Mouse (Mus musculus): ENCODE measurements around the gene Bdkrb1. TPM values are rescaled to one million over a fixed set of nuclear protein-coding genes. Genes with fewer than 3 reads are reported as not detected.

The Bdkrb1 gene
- polyA plus RNA-seq, 1 experiment: 0.15 TPM

DNA sequence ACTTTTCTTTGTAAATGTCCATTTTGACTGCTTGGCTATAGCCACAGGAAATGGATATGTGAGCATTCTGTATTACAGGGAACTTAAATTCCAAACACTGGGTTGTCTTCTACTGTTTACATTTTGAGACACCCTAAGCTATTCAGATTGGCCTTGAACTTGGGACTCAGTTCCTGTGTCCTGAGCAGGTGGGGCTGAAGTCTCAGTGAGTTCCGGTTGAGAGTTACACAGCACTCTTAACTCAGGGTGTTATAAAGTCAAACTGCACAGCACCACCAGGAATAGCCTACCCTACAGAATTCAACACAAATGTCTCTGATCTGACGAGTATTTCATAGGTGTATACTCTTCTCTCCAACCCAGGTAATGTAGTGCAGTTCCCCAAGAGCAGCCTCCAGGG, 8.2 kb downstream of the Bdkrb1 start:
- no peak for TF ChIP-seq CTCF (IDR thresholded peaks at IDR 0.05; ENCODE audit: extremely low read depth, insufficient read depth, insufficient read length, insufficient replicate concordance)
- Histone ChIP-seq H3K4me1 (ENCODE audit: control insufficient read depth, insufficient read depth, insufficient read length) (no peaks in the 10 kb centered on the region), H3K36me3 (ENCODE audit: control insufficient read depth, insufficient read depth, low read length) (peaks cover 3% of the 10 kb centered on the region; the same call in 1 of the 2 replicates), H3K27ac (ENCODE audit: insufficient read depth, low read length) (no peak overlapping the region), H3K27me3 (ENCODE audit: control insufficient read depth, insufficient read depth, low read length) (no peaks in the 10 kb centered on the region), H3K4me3 (ENCODE audit: extremely low read depth, insufficient read depth, insufficient read length) (no peak overlapping the region)
- DNase-seq (ENCODE audit: low read depth in 1 of 2, low spot score in 2 of 2): no peak
- 98% methylated on average over 2 of the region's 2 CpGs for WGBS

DNA sequence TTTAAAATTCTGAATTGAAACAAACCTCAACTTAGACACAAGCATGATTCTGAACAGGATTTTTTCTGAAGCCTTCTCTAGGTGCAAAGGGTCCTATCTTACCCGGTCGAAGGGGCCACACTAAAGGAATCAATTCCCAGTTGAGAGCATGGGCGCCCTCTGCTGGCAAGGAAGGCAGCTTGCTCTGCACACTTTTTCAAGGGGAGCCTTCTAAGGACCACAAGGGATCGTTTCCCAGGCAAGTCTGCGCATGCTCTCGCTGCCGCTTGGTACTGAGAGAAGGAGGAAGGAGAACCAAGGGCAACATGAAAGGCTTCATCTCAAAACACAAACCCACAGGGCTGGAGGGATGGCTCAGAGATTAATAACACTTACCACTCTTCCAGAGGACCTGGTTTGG, 8.9 kb downstream of the Bdkrb1 start:
- H3K36me3 ChIP-seq (ENCODE audit: control insufficient read depth, insufficient read depth, low read length): peaks cover 8% of the 10 kb centered on the region
- DNase-seq (ENCODE audit: low read depth in 1 of 2, low spot score in 2 of 2): peak in 1 of 2 experiments; percentile 19
- H3K4me1 ChIP-seq (ENCODE audit: control insufficient read depth, insufficient read depth, insufficient read length): no peaks in the 10 kb centered on the region
- H3K4me3 ChIP-seq (ENCODE audit: extremely low read depth, insufficient read depth, insufficient read length): no peak overlapping the region
- H3K27me3 ChIP-seq (ENCODE audit: control insufficient read depth, insufficient read depth, low read length): no peaks in the 10 kb centered on the region
- 37% methylated on average over 7 of the region's 7 CpGs for WGBS
- no peak for TF ChIP-seq POLR2A (IDR thresholded peaks at IDR 0.05; ENCODE audit: low read depth, low read length)
- TF ChIP-seq CTCF (IDR thresholded peaks at IDR 0.05; ENCODE audit: extremely low read depth, insufficient read depth, insufficient read length, insufficient replicate concordance): peak; percentile 71; the same call in 1 of the 2 replicates
- no peak overlapping the region for H3K27ac ChIP-seq (ENCODE audit: insufficient read depth, low read length)

DNA sequence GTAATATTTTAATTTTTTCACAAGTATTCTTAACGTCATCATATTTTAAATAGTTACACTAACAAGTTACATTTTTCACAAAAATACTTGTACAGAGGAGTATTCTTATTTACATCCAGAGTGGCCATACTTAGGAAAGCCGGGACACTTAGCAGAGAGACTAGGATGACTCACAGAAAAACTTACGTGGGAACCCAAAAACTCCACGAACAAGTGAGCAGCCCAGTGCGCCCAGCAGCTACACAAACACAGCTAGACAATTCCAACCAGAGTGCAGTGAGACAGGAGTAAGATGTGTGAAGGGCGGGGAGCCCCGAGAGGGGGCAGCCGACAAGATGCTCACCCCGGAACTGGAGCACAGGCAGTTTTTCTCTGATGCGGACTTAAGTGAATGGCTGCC, 10.7 kb downstream of the Bdkrb1 start:
- Histone ChIP-seq H3K27ac (ENCODE audit: insufficient read depth, low read length) (no peak overlapping the region), H3K27me3 (ENCODE audit: control insufficient read depth, insufficient read depth, low read length) (no peaks in the 10 kb centered on the region), H3K36me3 (ENCODE audit: control insufficient read depth, insufficient read depth, low read length) (peaks cover 19% of the 10 kb centered on the region), H3K4me1 (ENCODE audit: control insufficient read depth, insufficient read depth, insufficient read length) (no peaks in the 10 kb centered on the region), H3K4me3 (ENCODE audit: extremely low read depth, insufficient read depth, insufficient read length) (no peak overlapping the region)
- WGBS: 95% methylated on average over 10 of the region's 10 CpGs
- TF ChIP-seq CTCF (IDR thresholded peaks at IDR 0.05; ENCODE audit: extremely low read depth, insufficient read depth, insufficient read length, insufficient replicate concordance): no peak
- no peak for TF ChIP-seq POLR2A (IDR thresholded peaks at IDR 0.05; ENCODE audit: low read depth, low read length)
- DNase-seq (ENCODE audit: low read depth in 1 of 2, low spot score in 2 of 2): no peak

DNA sequence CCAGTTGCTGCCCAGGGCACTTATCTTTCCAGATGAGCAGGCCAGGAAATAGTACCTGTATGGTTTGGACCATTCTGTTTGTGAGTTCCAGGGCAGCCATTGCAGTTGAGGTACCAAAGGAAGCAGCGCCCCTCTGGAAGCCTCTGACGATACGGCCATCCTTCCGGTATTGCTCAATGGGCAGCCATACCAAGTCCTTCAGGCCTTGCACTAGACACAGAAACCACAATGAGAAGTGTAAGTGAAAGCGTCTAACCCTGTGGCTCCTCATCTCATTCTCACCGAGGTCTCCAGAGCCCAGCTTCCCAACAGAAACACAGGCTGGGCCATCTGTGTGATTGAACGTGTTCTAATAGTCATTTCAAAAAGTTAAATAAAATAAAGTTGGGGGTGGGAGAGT, 19.2 kb downstream of the Bdkrb1 start:
- Histone ChIP-seq H3K4me3 (ENCODE audit: extremely low read depth, insufficient read depth, insufficient read length) (no peak overlapping the region), H3K27ac (ENCODE audit: insufficient read depth, low read length) (no peak overlapping the region), H3K27me3 (ENCODE audit: control insufficient read depth, insufficient read depth, low read length) (no peaks in the 10 kb centered on the region), H3K36me3 (ENCODE audit: control insufficient read depth, insufficient read depth, low read length) (peaks cover 48% of the 10 kb centered on the region), H3K4me1 (ENCODE audit: control insufficient read depth, insufficient read depth, insufficient read length) (no peaks in the 10 kb centered on the region)
- TF ChIP-seq POLR2A (IDR thresholded peaks at IDR 0.05; ENCODE audit: low read depth, low read length): no peak
- TF ChIP-seq CTCF (IDR thresholded peaks at IDR 0.05; ENCODE audit: extremely low read depth, insufficient read depth, insufficient read length, insufficient replicate concordance): no peak
- DNase-seq (ENCODE audit: low read depth in 1 of 2, low spot score in 2 of 2): no peak
- WGBS: 93% methylated on average over 7 of the region's 7 CpGs

DNA sequence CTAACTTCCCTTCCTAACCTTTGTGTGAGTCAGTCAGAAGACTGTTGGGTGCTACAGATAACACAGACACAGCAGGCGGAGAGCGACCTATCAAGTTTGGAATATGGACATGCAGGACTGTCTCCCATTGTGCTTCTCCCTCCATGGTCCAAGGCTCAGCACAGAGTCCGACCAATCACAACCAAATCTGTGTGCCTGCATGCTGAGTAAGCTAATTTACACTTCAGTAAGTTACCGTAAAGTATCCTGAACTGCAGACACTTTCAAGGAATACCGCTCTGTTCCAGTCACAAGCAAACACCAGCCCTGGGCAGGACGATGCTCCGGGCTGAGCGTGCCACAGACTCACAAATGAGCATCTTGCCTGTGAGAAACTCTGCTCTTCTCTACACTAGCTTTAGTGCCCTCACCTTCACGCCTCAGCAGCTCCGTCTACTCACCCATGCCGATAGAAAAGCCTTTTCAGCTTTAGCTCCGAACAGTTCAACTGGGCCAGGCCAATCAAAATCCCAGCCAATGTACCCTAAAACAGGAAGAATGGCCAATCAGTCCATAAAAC, 20.2 kb downstream of the Bdkrb1 start:
- H3K4me3 ChIP-seq (ENCODE audit: extremely low read depth, insufficient read depth, insufficient read length): no peak overlapping the region
- no peaks in the 10 kb centered on the region for H3K27me3 ChIP-seq (ENCODE audit: control insufficient read depth, insufficient read depth, low read length)
- DNase-seq (ENCODE audit: low read depth in 1 of 2, low spot score in 2 of 2): no peak
- TF ChIP-seq CTCF (IDR thresholded peaks at IDR 0.05; ENCODE audit: extremely low read depth, insufficient read depth, insufficient read length, insufficient replicate concordance): no peak
- no peak for TF ChIP-seq POLR2A (IDR thresholded peaks at IDR 0.05; ENCODE audit: low read depth, low read length)
- H3K36me3 ChIP-seq (ENCODE audit: control insufficient read depth, insufficient read depth, low read length): peaks cover 42% of the 10 kb centered on the region
- H3K4me1 ChIP-seq (ENCODE audit: control insufficient read depth, insufficient read depth, insufficient read length): no peaks in the 10 kb centered on the region
- 92% methylated on average over 12 of the region's 12 CpGs for WGBS
- H3K27ac ChIP-seq (ENCODE audit: insufficient read depth, low read length): no peak overlapping the region

DNA sequence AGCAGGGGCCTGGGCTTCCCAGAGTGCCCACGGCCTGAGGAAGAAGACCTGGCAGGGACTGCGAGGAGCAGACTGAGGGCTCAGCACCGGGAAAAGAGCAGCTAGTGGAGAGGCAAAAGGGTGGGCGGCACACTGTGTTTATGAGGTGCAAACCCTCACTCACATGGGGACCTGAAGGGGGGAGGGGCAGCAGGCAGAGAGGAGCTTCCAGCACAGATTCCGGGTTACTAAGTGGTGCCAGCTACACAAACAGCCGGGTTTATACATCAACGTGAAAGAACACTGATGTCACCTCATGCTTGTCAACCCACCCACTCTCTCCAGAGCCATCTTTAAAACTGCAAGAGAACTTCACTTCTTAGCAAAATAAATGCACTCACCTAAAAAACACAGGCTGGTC, 22.9 kb downstream of the Bdkrb1 start:
- no peaks in the 10 kb centered on the region for H3K4me1 ChIP-seq (ENCODE audit: control insufficient read depth, insufficient read depth, insufficient read length)
- TF ChIP-seq CTCF (IDR thresholded peaks at IDR 0.05; ENCODE audit: extremely low read depth, insufficient read depth, insufficient read length, insufficient replicate concordance) (no peak), POLR2A (IDR thresholded peaks at IDR 0.05; ENCODE audit: low read depth, low read length) (no peak)
- H3K27me3 ChIP-seq (ENCODE audit: control insufficient read depth, insufficient read depth, low read length): no peaks in the 10 kb centered on the region
- no peak for DNase-seq (ENCODE audit: low read depth in 1 of 2, low spot score in 2 of 2)
- H3K4me3 ChIP-seq (ENCODE audit: extremely low read depth, insufficient read depth, insufficient read length): no peak overlapping the region
- peaks cover 35% of the 10 kb centered on the region for H3K36me3 ChIP-seq (ENCODE audit: control insufficient read depth, insufficient read depth, low read length)
- no peak overlapping the region for H3K27ac ChIP-seq (ENCODE audit: insufficient read depth, low read length)
- 89% methylated on average over 7 of the region's 7 CpGs for WGBS

DNA sequence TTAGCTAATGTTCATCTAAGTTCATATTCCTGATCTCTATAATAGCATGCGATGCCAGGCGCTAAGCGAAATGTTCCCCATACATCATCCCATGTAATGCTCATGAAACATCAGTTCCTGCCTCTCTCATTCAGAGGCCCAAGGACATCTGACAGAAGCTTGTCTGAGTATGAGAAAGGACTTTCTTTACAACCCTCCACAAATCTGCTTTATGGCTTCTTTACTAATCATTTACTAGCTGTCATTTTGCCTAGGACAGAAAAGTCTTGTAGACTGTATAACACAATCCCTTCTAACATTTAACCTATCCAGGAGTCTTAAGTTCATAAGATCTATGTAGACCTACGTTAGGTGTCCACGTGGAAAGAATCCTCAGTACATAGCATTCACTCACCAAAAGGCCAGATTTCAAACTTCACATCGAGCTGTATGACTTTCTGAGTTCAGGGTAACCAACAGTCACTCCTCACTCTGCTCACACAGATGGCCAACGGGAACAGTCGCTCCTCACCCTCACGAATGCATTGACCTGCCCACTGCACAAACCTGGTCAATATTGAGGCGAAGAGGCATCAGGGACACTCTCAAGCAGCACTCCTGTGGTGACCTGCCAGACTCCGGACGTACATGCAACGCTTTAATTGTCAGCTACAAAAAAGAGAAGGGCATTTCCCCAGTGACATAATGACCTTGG, 31.6 kb downstream of the Bdkrb1 start:
- WGBS: 95% methylated on average over 13 of the region's 13 CpGs
- Histone ChIP-seq H3K36me3 (ENCODE audit: control insufficient read depth, insufficient read depth, low read length) (peaks cover 45% of the 10 kb centered on the region), H3K27me3 (ENCODE audit: control insufficient read depth, insufficient read depth, low read length) (no peaks in the 10 kb centered on the region), H3K27ac (ENCODE audit: insufficient read depth, low read length) (no peak overlapping the region), H3K4me3 (ENCODE audit: extremely low read depth, insufficient read depth, insufficient read length) (no peak overlapping the region), H3K4me1 (ENCODE audit: control insufficient read depth, insufficient read depth, insufficient read length) (no peaks in the 10 kb centered on the region)
- TF ChIP-seq CTCF (IDR thresholded peaks at IDR 0.05; ENCODE audit: extremely low read depth, insufficient read depth, insufficient read length, insufficient replicate concordance): no peak
- TF ChIP-seq POLR2A (IDR thresholded peaks at IDR 0.05; ENCODE audit: low read depth, low read length): no peak
- no peak for DNase-seq (ENCODE audit: low read depth in 1 of 2, low spot score in 2 of 2)

Data from spleen, adult 2 months (tissue).